ENCODE assay signal across 8 mouse cellular contexts in the genomic region with DNA sequence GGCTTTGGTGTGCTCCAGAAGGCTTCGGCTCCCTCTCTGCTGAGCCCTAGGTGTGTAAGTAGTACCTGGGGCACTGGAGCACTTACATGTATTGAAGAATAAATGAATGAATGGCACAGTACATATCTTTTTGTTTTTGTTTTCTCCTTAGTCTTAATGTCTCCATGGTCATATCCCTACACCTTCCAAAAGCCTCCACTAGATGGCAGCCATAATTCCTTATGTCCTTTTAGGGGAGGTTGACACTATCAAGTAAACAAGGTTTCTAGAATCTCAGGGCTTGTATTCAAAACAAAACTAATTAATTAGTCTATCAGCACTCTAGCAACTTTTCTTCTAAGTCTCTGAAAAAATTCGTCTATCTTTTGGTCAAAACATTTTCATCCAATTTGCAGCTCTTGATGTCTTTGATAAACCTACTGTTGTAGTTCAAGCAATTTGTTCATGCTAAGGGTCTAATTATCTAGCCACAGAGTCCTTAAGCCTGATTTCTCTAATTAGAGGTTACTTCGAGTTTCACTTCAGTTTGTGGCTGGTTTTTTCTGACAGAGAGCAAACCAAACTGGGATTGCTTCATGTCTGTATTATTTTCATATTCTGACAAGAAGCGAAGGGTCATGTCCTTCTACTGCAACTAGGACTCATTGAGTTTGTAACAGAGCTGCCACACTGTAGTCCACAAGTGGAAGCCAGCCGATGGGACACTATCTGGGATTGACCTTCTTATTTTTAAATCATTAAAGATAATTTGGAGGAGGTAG.
A peak's percentile ranks its signal among the peaks of the same experiment; 100 is the strongest.
DNase-seq lines count a peak whose midpoint lies in the region; ATAC-seq and TF ChIP-seq lines count a peak whose summit lies in the region.

No protein-coding gene starts in this region.

- no peak overlapping the region for H3K4me3 ChIP-seq in midbrain, embryonic 14.5 days (replicated peaks; ENCODE audit: low read depth, low read length)
- H3K4me3 ChIP-seq in midbrain, embryonic 10.5 days, result no peak overlapping the region
- H3K4me3 ChIP-seq in heart, embryonic 16.5 days (ENCODE audit: low read length), result no peak overlapping the region
- no peak overlapping the region for H3K4me3 ChIP-seq in lung, postnatal 0 days (ENCODE audit: low read depth, low read length)

- 78% methylated on average over 5 of the region's 5 CpGs for WGBS in midbrain, embryonic 14.5 days
- 75% methylated on average over 5 of the region's 5 CpGs for WGBS in midbrain, embryonic 10.5 days
- 50% methylated on average over 5 of the region's 5 CpGs for WGBS in heart, embryonic 16.5 days
- WGBS in lung, postnatal 0 days, result 60% methylated on average over 5 of the region's 5 CpGs

- no peaks in the 10 kb centered on the region for H3K27me3 ChIP-seq in midbrain, embryonic 14.5 days (ENCODE audit: control insufficient read depth, insufficient read depth, low read length)
- H3K27me3 ChIP-seq in midbrain, embryonic 10.5 days (ENCODE audit: low read depth, poor library complexity, severe bottlenecking), result no peaks in the 10 kb centered on the region
- H3K27me3 ChIP-seq in heart, embryonic 16.5 days (ENCODE audit: control insufficient read depth, insufficient read depth, low read length), result no peaks in the 10 kb centered on the region
- no peaks in the 10 kb centered on the region for H3K27me3 ChIP-seq in lung, postnatal 0 days (replicated peaks; ENCODE audit: insufficient read depth, low read length)

- peak; percentile 68 to 72 for DNase-seq in cerebellum, adult 18-20 months
- DNase-seq in midbrain, embryonic 14.5 days, result peak; percentile 87
- no peak for DNase-seq in midbrain, embryonic 10.5 days (ENCODE audit: low spot score)
- DNase-seq in c-Kit-positive CD71-positive TER-119-negative erythroid progenitor cells, embryonic 14.5 days (ENCODE audit: low read depth), result peak; percentile 59
- peak; percentile 67 for DNase-seq in lung, postnatal 0 days (ENCODE audit: low spot score)
- peak; percentile 36 for DNase-seq in telencephalon, adult 2 months (ENCODE audit: low read depth, low spot score)

- H3K9ac ChIP-seq in midbrain, embryonic 14.5 days (replicated peaks; ENCODE audit: low read length), result no peak overlapping the region
- no peak overlapping the region for H3K9ac ChIP-seq in heart, embryonic 16.5 days (ENCODE audit: low read length)
- H3K9ac ChIP-seq in lung, postnatal 0 days (replicated peaks; ENCODE audit: low read depth), result no peak overlapping the region

- no peaks in the 10 kb centered on the region for H3K4me1 ChIP-seq in midbrain, embryonic 14.5 days (ENCODE audit: control insufficient read depth, insufficient read depth, low read length)
- no peaks in the 10 kb centered on the region for H3K4me1 ChIP-seq in midbrain, embryonic 10.5 days
- no peaks in the 10 kb centered on the region for H3K4me1 ChIP-seq in heart, embryonic 16.5 days (ENCODE audit: control insufficient read depth, insufficient read depth, low read length)
- no peaks in the 10 kb centered on the region for H3K4me1 ChIP-seq in lung, postnatal 0 days (ENCODE audit: insufficient read depth, low read depth, low read length)

- no peak overlapping the region for H3K4me2 ChIP-seq in midbrain, embryonic 14.5 days (ENCODE audit: low read length)
- H3K4me2 ChIP-seq in heart, embryonic 16.5 days (ENCODE audit: low read depth, low read length), result no peak overlapping the region
- H3K4me2 ChIP-seq in lung, postnatal 0 days (replicated peaks; ENCODE audit: low read depth, low read length), result no peak overlapping the region

- no peak overlapping the region for H3K27ac ChIP-seq in midbrain, embryonic 14.5 days (replicated peaks; ENCODE audit: low read depth, low read length)
- H3K27ac ChIP-seq in midbrain, embryonic 10.5 days (replicated peaks), result no peak overlapping the region
- H3K27ac ChIP-seq in heart, embryonic 16.5 days (ENCODE audit: low read length), result no peak overlapping the region
- no peak overlapping the region for H3K27ac ChIP-seq in lung, postnatal 0 days (ENCODE audit: low read length)

- no peaks in the 10 kb centered on the region for H3K36me3 ChIP-seq in midbrain, embryonic 14.5 days (ENCODE audit: control insufficient read depth, insufficient read depth, low read length)
- no peaks in the 10 kb centered on the region for H3K36me3 ChIP-seq in midbrain, embryonic 10.5 days
- H3K36me3 ChIP-seq in heart, embryonic 16.5 days (ENCODE audit: control insufficient read depth, insufficient read depth), result no peaks in the 10 kb centered on the region
- no peaks in the 10 kb centered on the region for H3K36me3 ChIP-seq in lung, postnatal 0 days (ENCODE audit: insufficient read depth, low read length)

- peak; percentile 78 for TF ChIP-seq CTCF in lung, postnatal 0 days (IDR thresholded peaks at IDR 0.05)

- no peak for ATAC-seq in cerebellum, adult (ENCODE audit: insufficient number of reproducible peaks, low FRiP score, low TSS enrichment)
- no peak for ATAC-seq in midbrain, embryonic 14.5 days (ENCODE audit: low FRiP score, low TSS enrichment)
- peak; percentile 70; the same call in 1 of the 2 replicates for ATAC-seq in heart, embryonic 16.5 days (replicated peaks; ENCODE audit: extremely low read depth, insufficient read depth, low FRiP score)
- peak; percentile 37; the same call in 1 of the 2 replicates for ATAC-seq in lung, postnatal 0 days

- TF ChIP-seq EP300 in lung, postnatal 0 days (IDR thresholded peaks at IDR 0.05), result no peak

- no peaks in the 10 kb centered on the region for H3K9me3 ChIP-seq in midbrain, embryonic 14.5 days (ENCODE audit: control insufficient read depth, low read length)
- no peaks in the 10 kb centered on the region for H3K9me3 ChIP-seq in midbrain, embryonic 10.5 days (replicated peaks)
- H3K9me3 ChIP-seq in heart, embryonic 16.5 days (replicated peaks; ENCODE audit: control insufficient read depth, low read length), result no peaks in the 10 kb centered on the region
- H3K9me3 ChIP-seq in lung, postnatal 0 days (ENCODE audit: low read length), result no peaks in the 10 kb centered on the region

Comparison
In these comparisons a context has a peak if more than half of its experiments do, and no peak if none do; other contexts are left out.
1. ATAC-seq: peak in heart, embryonic 16.5 days (single experiment) and lung, postnatal 0 days (single experiment); none in cerebellum, adult (single experiment) and midbrain, embryonic 14.5 days (single experiment).